Mouse (Mus musculus): Measurements from ENCODE around the gene Nrarp.

The Nrarp gene

GRCm38 (mm10) chr2:25174866-25175689 lies 5.5 kb upstream of the Nrarp start:
- DNase-seq (ENCODE audit: low read depth, low spot score) = no peak

- no peak for DNase-seq (ENCODE audit: low read depth, low spot score)
These were observed 4.9 kb upstream of the Nrarp start for GRCm38 (mm10) chr2:25175690-25176078.

GRCm38 (mm10) chr2:25176573-25176972 lies 4.0 kb upstream of the Nrarp start:
- no peak for DNase-seq (ENCODE audit: low read depth, low spot score)

GRCm38 (mm10) chr2:25177076-25177475 lies 3.5 kb upstream of the Nrarp start:
- DNase-seq (ENCODE audit: low read depth, low spot score) = no peak

GRCm38 (mm10) chr2:25177685-25178084 lies 2.9 kb upstream of the Nrarp start:
- no peak for DNase-seq (ENCODE audit: low read depth, low spot score)

- DNase-seq (ENCODE audit: low read depth, low spot score) = no peak
These were observed 2.1 kb upstream of the Nrarp start for GRCm38 (mm10) chr2:25178285-25178972.

GRCm38 (mm10) chr2:25179566-25180217 lies 866 bp upstream of the Nrarp start:
- DNase-seq (ENCODE audit: low read depth, low spot score) = no peak

- no peak for DNase-seq (ENCODE audit: low read depth, low spot score)
These were observed 674 bp downstream of the Nrarp start for GRCm38 (mm10) chr2:25180973-25181890.

- no peak for DNase-seq (ENCODE audit: low read depth, low spot score)
These were observed 1.4 kb downstream of the Nrarp start for GRCm38 (mm10) chr2:25181891-25182397.

GRCm38 (mm10) chr2:25182664-25183063 lies 2.1 kb downstream of the Nrarp start:
- no peak for DNase-seq (ENCODE audit: low read depth, low spot score)

- no peak for DNase-seq (ENCODE audit: low read depth, low spot score)
These were observed 2.8 kb downstream of the Nrarp start for GRCm38 (mm10) chr2:25183336-25183735.

- no peak for DNase-seq (ENCODE audit: low read depth, low spot score)
These were observed 3.9 kb downstream of the Nrarp start for GRCm38 (mm10) chr2:25184496-25184895.

- DNase-seq (ENCODE audit: low read depth, low spot score) = no peak
These were observed 5.3 kb downstream of the Nrarp start for GRCm38 (mm10) chr2:25185625-25186574.

GRCm38 (mm10) chr2:25186575-25186930 lies 6.0 kb downstream of the Nrarp start:
- DNase-seq (ENCODE audit: low read depth, low spot score) = no peak

- no peak for DNase-seq (ENCODE audit: low read depth, low spot score)
These were observed 7.3 kb downstream of the Nrarp start for GRCm38 (mm10) chr2:25187841-25188240.

GRCm38 (mm10) chr2:25193330-25193770 lies 12.8 kb downstream of the Nrarp start:
- DNase-seq (ENCODE audit: low read depth, low spot score) = peak; percentile 46

GRCm38 (mm10) chr2:25194006-25194405 lies 13.4 kb downstream of the Nrarp start:
- DNase-seq (ENCODE audit: low read depth, low spot score) = no peak

- no peak for DNase-seq (ENCODE audit: low read depth, low spot score)
These were observed 14.1 kb downstream of the Nrarp start for GRCm38 (mm10) chr2:25194486-25195171.

Data from retina, adult 2 months (tissue).